Comparison of ENCODE assay signal across 8 mouse cellular contexts in the genomic region with DNA sequence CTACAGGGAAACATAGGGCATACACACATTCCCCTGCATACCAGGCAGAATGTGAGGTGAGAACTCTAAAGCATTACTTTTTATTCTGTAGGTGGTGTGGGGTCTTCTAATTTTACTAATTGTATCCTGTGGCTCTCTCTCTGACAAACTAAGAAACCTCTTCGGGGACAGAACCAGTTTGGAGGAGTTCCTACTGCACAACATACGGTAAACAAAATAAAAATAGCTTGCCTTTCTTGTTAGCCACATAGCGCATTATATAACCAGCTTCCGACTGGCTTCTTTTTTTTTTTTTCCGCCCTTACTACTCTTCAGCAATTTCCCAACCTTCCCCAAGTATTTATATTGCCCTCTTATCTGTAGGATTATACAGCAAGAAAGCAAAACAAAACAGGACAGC. TPM values are rescaled to one million over a fixed set of nuclear protein-coding genes. Genes with fewer than 3 reads are reported as not detected.
DNase-seq lines count a peak whose midpoint lies in the region; ATAC-seq and TF ChIP-seq lines count a peak whose summit lies in the region.

No protein-coding gene starts in this region.

- peak; percentile 21 to 39 for DNase-seq in heart, adult 18-20 months
- no peak for DNase-seq in heart, postnatal 36 days
- DNase-seq in G1E (ENCODE audit: low spot score), result no peak
- no peak for DNase-seq in midbrain, embryonic 10.5 days (ENCODE audit: low spot score)
- DNase-seq in adrenal gland, postnatal 25 days, result no peak
- DNase-seq in spleen, adult 18-20 months, result no peak
- no peak for DNase-seq in left cerebral cortex, adult 18-20 months (ENCODE audit: low spot score in 2 of 2)

- intact Hi-C loops in heart, postnatal 36 days (cut with DNase I), result loop anchor here (5.0 kb wide), 1 partner anchor 140 kb away; no protein-coding TSS in a partner anchor

- no peak for ATAC-seq in G1E (ENCODE audit: extremely low read depth, insufficient number of reproducible peaks, low FRiP score, poor library complexity, severe bottlenecking)
- no peak for ATAC-seq in heart, embryonic 15.5 days (replicated peaks; ENCODE audit: insufficient number of reproducible peaks, insufficient read depth, low FRiP score, low read depth)

- 7% methylated on average over 5 of the region's 5 CpGs for WGBS in heart, embryonic 15.5 days
- WGBS in midbrain, embryonic 10.5 days, result 4% methylated on average over 5 of the region's 5 CpGs

- H3K27ac ChIP-seq in heart, embryonic 15.5 days, result peak overlapping the region; percentile 98
- H3K27ac ChIP-seq in midbrain, embryonic 10.5 days (replicated peaks), result peak overlapping the region; percentile 93

- H3K4me1 ChIP-seq in G1E (ENCODE audit: insufficient read depth, low read depth, low read length), result peaks cover 35% of the 10 kb centered on the region
- H3K4me1 ChIP-seq in heart, embryonic 15.5 days (replicated peaks), result peaks cover 42% of the 10 kb centered on the region
- peaks cover 63% of the 10 kb centered on the region for H3K4me1 ChIP-seq in midbrain, embryonic 10.5 days

- H3K4me2 ChIP-seq in heart, embryonic 15.5 days, result peak overlapping the region; percentile 90

- TF ChIP-seq CTCF in G1E (IDR thresholded peaks at IDR 0.05; ENCODE audit: low read depth, low read length), result no peak

- H3K9ac ChIP-seq in heart, embryonic 15.5 days, result peak overlapping the region; percentile 94

- no peaks in the 10 kb centered on the region for H3K27me3 ChIP-seq in G1E (ENCODE audit: insufficient read depth, low read length)
- no peaks in the 10 kb centered on the region for H3K27me3 ChIP-seq in heart, embryonic 15.5 days
- peaks cover 59% of the 10 kb centered on the region for H3K27me3 ChIP-seq in midbrain, embryonic 10.5 days (ENCODE audit: low read depth, poor library complexity, severe bottlenecking)

- H3K4me3 ChIP-seq in G1E (ENCODE audit: low read depth, low read length), result peak overlapping the region; percentile 87
- H3K4me3 ChIP-seq in heart, embryonic 15.5 days, result peak overlapping the region; percentile 96
- peak overlapping the region; percentile 91 for H3K4me3 ChIP-seq in midbrain, embryonic 10.5 days

- H3K9me3 ChIP-seq in G1E (replicated peaks), result no peaks in the 10 kb centered on the region
- no peaks in the 10 kb centered on the region for H3K9me3 ChIP-seq in heart, embryonic 15.5 days (replicated peaks)
- H3K9me3 ChIP-seq in midbrain, embryonic 10.5 days (replicated peaks), result no peaks in the 10 kb centered on the region

- peaks cover 16% of the 10 kb centered on the region for H3K36me3 ChIP-seq in G1E (replicated peaks)
- H3K36me3 ChIP-seq in heart, embryonic 15.5 days, result no peaks in the 10 kb centered on the region
- H3K36me3 ChIP-seq in midbrain, embryonic 10.5 days, result no peaks in the 10 kb centered on the region

RNA-seq across cellular contexts. Expression of gene Atxn1, which starts 2.0 kb away (rescaled TPM):
- total RNA-seq in heart, adult 18-20 months (2021), result 10 to 100 TPM; 28.5 to 34.3 TPM
- total RNA-seq in heart, postnatal 36 days (2021), result 10 to 100 TPM; 33.0 to 35.0 TPM
- 45.0 and 61.0 TPM in 2 replicates for total RNA-seq in G1E (2014; fragmentation: Nextera tagmentation)
- 25.0 and 27.9 TPM in 2 replicates for total RNA-seq in G1E (2017)
- 7.8 and 9.4 TPM in 2 replicates for polyA plus RNA-seq in G1E (2012)
- 8.1 and 8.4 TPM in 2 replicates for polyA plus RNA-seq in heart, embryonic 15.5 days (2015; fragmentation: Nextera tagmentation; extraction: Ambion mirVana)
- polyA plus RNA-seq in midbrain, embryonic 10.5 days (2016; fragmentation: Nextera tagmentation; extraction: Ambion mirVana), result 1.3 and 2.2 TPM in 2 replicates
- total RNA-seq in adrenal gland, postnatal 25 days (2021), result 40.1 and 63.2 TPM in 2 replicates
- total RNA-seq in left cerebral cortex, adult 18-20 months (2021), result 100 to 1,000 TPM; 167 to 176 TPM

Comparison
In these comparisons a context has a peak if more than half of its experiments do, and no peak if none do; other contexts are left out.
1. DNase-seq: peak in heart, adult 18-20 months (2 of 2); none in heart, postnatal 36 days (0 of 2), G1E (single experiment), midbrain, embryonic 10.5 days (single experiment), adrenal gland, postnatal 25 days (single experiment), spleen, adult 18-20 months (0 of 2) and left cerebral cortex, adult 18-20 months (0 of 2).
2. Peak in every context shown above with its lines, with median percentiles within 50 percentile points of each other: H3K4me3 ChIP-seq.